Comparison of ENCODE assay signal across 12 mouse cellular contexts in the genomic region with DNA sequence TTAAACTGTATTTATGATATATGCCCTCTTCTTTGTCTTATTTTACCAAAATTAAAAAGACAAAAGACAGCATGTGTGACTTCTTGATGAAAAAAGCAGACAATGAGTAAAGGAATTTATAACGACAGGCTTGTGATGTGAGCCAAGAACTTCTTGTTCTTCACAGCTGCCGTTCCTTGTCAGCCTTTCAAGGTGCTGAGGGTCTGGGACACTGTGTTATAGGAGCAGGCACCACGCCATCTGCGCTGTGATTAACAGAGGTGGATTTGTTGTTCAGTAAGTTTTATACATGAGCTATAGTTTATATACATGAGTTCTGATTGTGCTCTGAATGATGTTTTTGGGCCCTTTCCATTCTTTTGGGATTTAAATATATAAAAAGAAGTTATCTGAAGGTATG. TPM values are rescaled to one million over a fixed set of nuclear protein-coding genes. Genes with fewer than 3 reads are reported as not detected.
DNase-seq lines count a peak whose midpoint lies in the region; ATAC-seq and TF ChIP-seq lines count a peak whose summit lies in the region.
"Had no signal": no experiment of that assay in that cellular context is flagged by ENCODE, and none has a peak within 500 bp of the region (broad histone marks: within the 10 kb centered on the region; RNA-seq: fewer than 3 reads in every experiment).

No protein-coding gene starts in this region.

- H3K4me1 ChIP-seq in embryonic facial prominence, embryonic 13.5 days: peaks cover 23% of the 10 kb centered on the region
- peaks cover 4% of the 10 kb centered on the region; the same call in 1 of the 2 replicates for H3K4me1 ChIP-seq in embryonic facial prominence, embryonic 10.5 days
- no peaks in the 10 kb centered on the region for H3K4me1 ChIP-seq in forebrain, postnatal 0 days (ENCODE audit: insufficient read depth)
- H3K4me1 ChIP-seq: midbrain, embryonic 13.5 days had no signal

- H3K4me3 ChIP-seq in embryonic facial prominence, embryonic 13.5 days: no peak overlapping the region
- H3K4me3 ChIP-seq in embryonic facial prominence, embryonic 10.5 days: no peak overlapping the region
- no peak overlapping the region for H3K4me3 ChIP-seq in forebrain, postnatal 0 days (ENCODE audit: low read depth, low read length)
- H3K4me3 ChIP-seq: midbrain, embryonic 13.5 days had no signal

- H3K36me3 ChIP-seq in embryonic facial prominence, embryonic 13.5 days: no peaks in the 10 kb centered on the region
- no peaks in the 10 kb centered on the region for H3K36me3 ChIP-seq in embryonic facial prominence, embryonic 10.5 days (replicated peaks)
- H3K36me3 ChIP-seq in forebrain, postnatal 0 days (ENCODE audit: insufficient read depth): no peaks in the 10 kb centered on the region
- H3K36me3 ChIP-seq: midbrain, embryonic 13.5 days had no signal

- H3K27ac ChIP-seq in embryonic facial prominence, embryonic 13.5 days: peak overlapping the region; percentile 79
- H3K27ac ChIP-seq in embryonic facial prominence, embryonic 10.5 days (replicated peaks): no peak overlapping the region
- H3K27ac ChIP-seq in forebrain, postnatal 0 days (ENCODE audit: low read depth, low read length): no peak overlapping the region
- H3K27ac ChIP-seq: hindbrain, postnatal 0 days; midbrain, embryonic 13.5 days had no signal

- H3K9me3 ChIP-seq in embryonic facial prominence, embryonic 13.5 days: no peaks in the 10 kb centered on the region
- no peaks in the 10 kb centered on the region for H3K9me3 ChIP-seq in embryonic facial prominence, embryonic 10.5 days
- H3K9me3 ChIP-seq in forebrain, postnatal 0 days (ENCODE audit: low read length): no peaks in the 10 kb centered on the region
- H3K9me3 ChIP-seq: midbrain, embryonic 13.5 days had no signal

- DNase-seq in embryonic facial prominence, embryonic 10.5 days (ENCODE audit: low spot score): no peak
- peak; percentile 20 for DNase-seq in brain, embryonic 14.5 days (ENCODE audit: low read depth)
- DNase-seq in heart, adult 8-10 months (ENCODE audit: low spot score): peak; percentile 54
- peak; percentile 60 for DNase-seq in lung, postnatal 10 days
- no peak for DNase-seq in thymus, postnatal 10 days (ENCODE audit: low spot score in 2 of 2)
- no peak for DNase-seq in forebrain, postnatal 0 days
- no peak for DNase-seq in kidney, postnatal 4 days

- no peak for TF ChIP-seq CTCF in brain, embryonic 14.5 days (IDR thresholded peaks at IDR 0.05; ENCODE audit: borderline replicate concordance, extremely low read depth, insufficient read depth, insufficient read length)
- TF ChIP-seq CTCF in forebrain, postnatal 0 days (IDR thresholded peaks at IDR 0.05; ENCODE audit: low read depth): no peak

- no peaks in the 10 kb centered on the region for H3K27me3 ChIP-seq in embryonic facial prominence, embryonic 13.5 days
- H3K27me3 ChIP-seq in embryonic facial prominence, embryonic 10.5 days (replicated peaks; ENCODE audit: low read depth, poor library complexity, severe bottlenecking): no peaks in the 10 kb centered on the region
- H3K27me3 ChIP-seq in forebrain, postnatal 0 days (ENCODE audit: insufficient read depth, low read length): no peaks in the 10 kb centered on the region
- H3K27me3 ChIP-seq: midbrain, embryonic 13.5 days had no signal

- no peak overlapping the region for H3K4me2 ChIP-seq in embryonic facial prominence, embryonic 13.5 days
- H3K4me2 ChIP-seq in forebrain, postnatal 0 days (ENCODE audit: low read depth): no peak overlapping the region
- H3K4me2 ChIP-seq: liver, embryonic 11.5 days; midbrain, embryonic 13.5 days had no signal

- 81% methylated on average over 4 of the region's 4 CpGs for WGBS in embryonic facial prominence, embryonic 13.5 days
- WGBS in embryonic facial prominence, embryonic 10.5 days: 91% methylated on average over 4 of the region's 4 CpGs
- WGBS in forebrain, postnatal 0 days: 62% methylated on average over 4 of the region's 4 CpGs

- no peak for TF ChIP-seq POLR2A in brain, embryonic 14.5 days (IDR thresholded peaks at IDR 0.05; ENCODE audit: borderline replicate concordance, extremely low read depth, insufficient read depth, insufficient read length, poor library complexity, severe bottlenecking)

- no peak overlapping the region for H3K9ac ChIP-seq in embryonic facial prominence, embryonic 13.5 days
- H3K9ac ChIP-seq in forebrain, postnatal 0 days: no peak overlapping the region
- H3K9ac ChIP-seq: midbrain, embryonic 13.5 days had no signal

- ATAC-seq in embryonic facial prominence, embryonic 13.5 days (ENCODE audit: insufficient number of reproducible peaks, insufficient read depth, low FRiP score, low TSS enrichment, low read depth): no peak
- ATAC-seq in forebrain, postnatal 0 days: no peak
- ATAC-seq: midbrain, embryonic 13.5 days had no signal

RNA-seq across cellular contexts. Expression of gene Tes3-ps, which starts 13.7 kb away (rescaled TPM):
- 1.4 and 2.7 TPM in 2 replicates for polyA plus RNA-seq in embryonic facial prominence, embryonic 13.5 days (2015; fragmentation: Nextera tagmentation; extraction: Ambion mirVana)
- polyA plus RNA-seq in embryonic facial prominence, embryonic 10.5 days (2016; fragmentation: Nextera tagmentation; extraction: Ambion mirVana): 1.4 and 1.9 TPM in 2 replicates
- 0.23 and 0.48 TPM in 2 replicates for polyA plus RNA-seq in brain, embryonic 14.5 days (2012; rRNA removed)
- 1 to 10 TPM in 2 of 4 experiments, under 1 TPM in 2; 0.73 to 1.3 (median 1.0) TPM for total RNA-seq in heart, adult 8-10 months (2022)
- total RNA-seq in forebrain, postnatal 0 days (2014; rRNA removed): 0.31 and 0.67 TPM in 2 replicates
- polyA plus RNA-seq in forebrain, postnatal 0 days (2015; fragmentation: Nextera tagmentation; extraction: Ambion mirVana): 0.49 and 0.56 TPM in 2 replicates

RNA-seq across cellular contexts. Expression of gene Ecm2, which starts 25.2 kb away (rescaled TPM):
- 1.3 and 1.4 TPM in 2 replicates for polyA plus RNA-seq in embryonic facial prominence, embryonic 13.5 days (2015; fragmentation: Nextera tagmentation; extraction: Ambion mirVana)
- 0.40 and 0.47 TPM in 2 replicates for polyA plus RNA-seq in embryonic facial prominence, embryonic 10.5 days (2016; fragmentation: Nextera tagmentation; extraction: Ambion mirVana)
- polyA plus RNA-seq in brain, embryonic 14.5 days (2012; rRNA removed): 2.3 and 2.8 TPM in 2 replicates
- 10 to 100 TPM; 10.8 to 14.2 (median 11.6) TPM for total RNA-seq in heart, adult 8-10 months (2022)
- 2.0 TPM in 2 replicates for total RNA-seq in forebrain, postnatal 0 days (2014; rRNA removed)
- polyA plus RNA-seq in forebrain, postnatal 0 days (2015; fragmentation: Nextera tagmentation; extraction: Ambion mirVana): 1.0 and 1.8 TPM in 2 replicates
- total RNA-seq: neutrophil, adult 5-6 weeks had no signal

RNA-seq across cellular contexts. Expression of gene Ippk, which starts 58.4 kb away (rescaled TPM):
- 13.7 and 14.4 TPM in 2 replicates for polyA plus RNA-seq in embryonic facial prominence, embryonic 13.5 days (2015; fragmentation: Nextera tagmentation; extraction: Ambion mirVana)
- polyA plus RNA-seq in embryonic facial prominence, embryonic 10.5 days (2016; fragmentation: Nextera tagmentation; extraction: Ambion mirVana): 18.3 and 20.4 TPM in 2 replicates
- polyA plus RNA-seq in brain, embryonic 14.5 days (2012; rRNA removed): 8.7 and 9.9 TPM in 2 replicates
- 1 to 10 TPM; 5.5 to 7.5 (median 7.1) TPM for total RNA-seq in heart, adult 8-10 months (2022)
- 15.0 and 15.9 TPM in 2 replicates for total RNA-seq in forebrain, postnatal 0 days (2014; rRNA removed)
- polyA plus RNA-seq in forebrain, postnatal 0 days (2015; fragmentation: Nextera tagmentation; extraction: Ambion mirVana): 11.0 and 11.7 TPM in 2 replicates

Comparison
In these comparisons a context has a peak if more than half of its experiments do, and no peak if none do; other contexts are left out.
1. DNase-seq: peak in brain, embryonic 14.5 days (single experiment), heart, adult 8-10 months (single experiment) and lung, postnatal 10 days (single experiment); none in embryonic facial prominence, embryonic 10.5 days (single experiment), thymus, postnatal 10 days (0 of 2), forebrain, postnatal 0 days (single experiment) and kidney, postnatal 4 days (0 of 2).